Mouse (Mus musculus) G1E-ER4 (cell line): ENCODE data around the gene Lsm7. TPM values are rescaled to one million over a fixed set of nuclear protein-coding genes. Genes with fewer than 3 reads are reported as not detected.

Experiments used
- GATA1 ChIP-seq: IDR thresholded peaks from one replicate; pipeline ENCODE4 v1.8.0; 2012; ENCODE audit warnings: low read length, inconsistent platforms
- polyA plus RNA-seq: library from polyadenylated mRNA; stranded (reverse); fragments of >175 nt; gene quantifications from 2 replicates; pipeline ENCODE4 v1.2.3, GENCODE M21; 2012

Lsm7 gene
- polyA plus RNA-seq, 1 experiment: 413 TPM

- TF ChIP-seq GATA1: no peak
Measured at GRCm38 (mm10) chr10:80887181-80887580, 32.2 kb upstream of the Lsm7 start.

- TF ChIP-seq GATA1: no peak
Measured at GRCm38 (mm10) chr10:80881301-80881700, 26.3 kb upstream of the Lsm7 start.

DNA sequence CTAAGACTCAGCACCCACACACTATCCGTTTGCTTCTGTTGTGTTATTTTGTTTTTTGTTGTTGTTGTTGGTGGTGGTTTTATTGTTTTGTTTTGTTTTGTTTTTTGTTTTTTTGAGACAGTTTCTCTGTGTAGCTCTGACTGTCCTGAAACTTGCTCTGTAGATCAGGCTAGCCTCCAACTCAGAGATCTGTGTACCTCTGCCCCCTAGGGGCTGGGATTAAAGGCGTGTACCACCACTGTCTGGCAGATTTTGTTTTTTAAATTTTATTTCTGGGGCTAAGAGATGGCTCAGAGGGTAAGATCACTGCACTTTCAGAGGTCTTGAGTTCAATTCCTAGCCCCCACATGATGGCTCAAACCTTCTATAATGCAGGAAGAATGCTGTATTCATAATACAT is 25.9 kb upstream of the Lsm7 start:
- TF ChIP-seq GATA1: no peak

DNA sequence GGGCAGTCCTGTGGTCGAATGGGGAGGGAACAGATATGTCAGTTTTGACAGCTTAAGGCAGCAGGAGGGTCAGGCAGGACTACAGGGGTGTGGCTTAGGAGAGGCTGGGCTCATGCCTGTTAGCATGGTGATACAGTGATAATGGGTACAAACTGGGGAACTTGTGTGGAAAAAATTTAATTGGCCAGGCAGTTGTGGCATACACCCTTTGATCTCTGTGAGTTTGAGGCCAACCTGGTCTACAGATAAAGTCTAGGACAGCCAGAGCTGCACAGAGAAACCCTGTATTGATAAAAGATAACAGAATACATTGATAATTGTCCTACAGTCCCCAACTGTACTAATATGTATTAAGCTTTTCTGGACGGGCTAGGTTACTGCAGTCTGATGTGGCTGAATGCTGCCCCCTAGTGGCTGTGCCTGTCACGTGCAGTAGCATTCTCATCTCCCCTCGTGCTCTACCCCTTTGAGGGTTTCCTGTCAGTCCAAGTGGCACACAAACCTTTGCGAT is 25.2 kb upstream of the Lsm7 start:
- no peak for TF ChIP-seq GATA1

GRCm38 (mm10) chr10:80876594-80876993 is 21.6 kb upstream of the Lsm7 start:
- no peak for TF ChIP-seq GATA1

- TF ChIP-seq GATA1: no peak
Measured at GRCm38 (mm10) chr10:80876028-80876427, 21.0 kb upstream of the Lsm7 start.

GRCm38 (mm10) chr10:80874035-80874434 is 19.0 kb upstream of the Lsm7 start:
- no peak for TF ChIP-seq GATA1

- TF ChIP-seq GATA1: no peak
Measured at GRCm38 (mm10) chr10:80871581-80871980, 16.6 kb upstream of the Lsm7 start, which contains the start of gene Tmprss9. Tmprss9 (plus strand) TSS chr10:80871848.

- no peak for TF ChIP-seq GATA1
Measured at GRCm38 (mm10) chr10:80870993-80871392, 16.0 kb upstream of the Lsm7 start.

DNA sequence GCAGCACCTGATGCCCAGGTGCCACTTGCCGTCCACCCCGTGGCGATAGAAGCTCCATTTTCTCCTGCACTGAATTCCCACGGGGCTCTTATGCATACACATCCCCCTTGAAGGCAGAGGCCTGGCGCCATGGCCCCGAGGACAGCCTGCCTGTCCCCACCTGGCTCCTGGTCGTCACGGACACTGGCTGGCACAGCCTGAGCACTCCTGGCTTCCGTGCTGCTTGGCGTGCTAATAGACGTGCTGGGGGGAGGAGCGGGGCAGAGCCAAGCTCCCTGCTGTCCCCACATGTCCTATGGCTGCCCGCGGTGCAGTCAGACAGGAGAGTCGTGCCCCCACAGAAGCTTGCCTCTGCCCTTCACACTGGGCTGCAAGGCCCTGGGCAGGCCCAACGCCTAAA is 9.4 kb upstream of the Lsm7 start:
- no peak for TF ChIP-seq GATA1

DNA sequence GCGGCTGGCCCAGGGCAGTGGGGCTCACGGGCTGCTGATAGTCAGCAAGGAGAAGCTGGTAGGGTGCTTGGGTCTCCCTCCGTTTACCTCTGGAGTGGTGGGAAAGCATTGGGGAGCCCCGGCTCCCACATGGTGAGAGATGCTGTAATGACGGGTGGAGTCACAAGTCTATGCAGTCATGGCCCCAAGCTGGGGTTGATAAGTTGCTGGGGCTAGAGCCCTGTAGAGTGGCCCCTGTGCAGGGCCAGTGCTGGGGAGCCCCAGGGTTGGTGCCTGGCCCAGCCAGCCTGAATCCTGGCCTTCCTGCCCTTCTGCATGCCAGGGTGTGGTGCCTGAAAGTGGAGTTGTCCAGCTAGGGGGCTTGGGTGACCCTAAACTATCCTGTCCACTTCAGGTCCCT is 7.3 kb upstream of the Lsm7 start:
- TF ChIP-seq GATA1: no peak

DNA sequence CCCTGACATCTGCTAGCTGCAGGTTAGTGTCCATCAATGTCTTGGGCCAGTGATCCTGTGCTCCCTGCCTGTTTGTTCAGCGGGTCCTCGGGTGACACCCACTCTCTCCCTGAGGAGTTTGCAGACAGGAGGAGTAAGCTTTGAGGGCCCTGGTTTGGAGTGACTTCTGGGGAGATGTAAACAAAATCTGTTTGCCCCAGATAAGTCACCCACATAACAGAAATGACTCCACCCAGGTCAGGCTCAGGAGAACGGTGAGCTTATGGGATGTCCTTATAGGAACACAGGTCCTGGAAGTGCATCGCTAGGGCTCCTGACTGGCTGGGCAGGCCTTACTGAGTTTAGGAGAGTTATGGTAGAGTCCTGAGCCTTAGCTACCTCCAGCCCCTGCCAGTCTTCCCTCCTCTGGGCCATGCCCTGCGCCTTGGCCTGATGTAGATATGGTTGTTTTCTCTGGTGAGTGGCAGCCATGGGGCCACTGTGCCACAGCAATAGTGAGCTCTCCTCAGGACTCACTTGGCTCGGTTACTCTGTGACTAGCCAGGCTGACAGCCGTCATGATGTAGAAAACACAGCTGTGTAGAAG is 3.4 kb upstream of the Lsm7 start:
- TF ChIP-seq GATA1: no peak

- TF ChIP-seq GATA1: no peak
Measured at GRCm38 (mm10) chr10:80857848-80858247, 2.8 kb upstream of the Lsm7 start.

GRCm38 (mm10) chr10:80857386-80857785 is 2.4 kb upstream of the Lsm7 start:
- TF ChIP-seq GATA1: no peak

DNA sequence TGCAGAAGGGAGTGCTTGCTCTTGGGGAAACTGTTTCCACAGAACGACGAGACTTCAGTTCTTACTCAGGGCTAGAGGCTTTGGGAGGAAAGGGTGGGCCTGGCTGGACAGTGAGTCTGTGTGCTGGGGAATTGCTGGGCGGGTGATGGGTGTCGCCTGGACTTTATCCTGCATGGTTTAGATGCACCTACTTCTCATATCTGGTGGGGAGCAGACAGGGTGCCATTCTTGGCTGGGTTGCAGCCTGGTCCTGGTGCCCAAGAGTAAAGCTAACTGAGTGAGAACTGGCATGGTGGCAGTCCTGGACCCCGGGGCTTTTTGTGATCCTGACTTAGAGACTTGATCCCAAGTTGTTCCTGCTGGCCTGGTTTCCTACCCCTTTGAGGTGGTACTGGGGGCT is 1.9 kb upstream of the Lsm7 start:
- no peak for TF ChIP-seq GATA1

GRCm38 (mm10) chr10:80856267-80856666 is 1.3 kb upstream of the Lsm7 start:
- TF ChIP-seq GATA1: no peak

- no peak for TF ChIP-seq GATA1
Measured at GRCm38 (mm10) chr10:80855749-80856073, 702 bp upstream of the Lsm7 start.

- TF ChIP-seq GATA1: no peak
Measured at GRCm38 (mm10) chr10:80848571-80848970, 6.4 kb downstream of the Lsm7 start.
